Mouse (Mus musculus) retina, embryonic 14.5 days (tissue): ENCODE data around the gene Armh4.
"Not testable (repeated sequence)": the region's sequence is repeated elsewhere in the genome, so short reads cannot be mapped to it uniquely, and the experiment has no call there.

Experiments used
- DNase-seq: peaks from one replicate; pipeline ENCODE4 v3.0.0-alpha.2; 2015; ENCODE audit warnings: low spot score

Armh4 gene

GRCm38 (mm10) chr14:49782715-49783531 is at the start of gene Armh4:
TSS of gene Armh4 (minus strand) at chr14:49783383.
- DNase-seq = peak; percentile 88

- peak; percentile 27 for DNase-seq
Observed at GRCm38 (mm10) chr14:49829192-49830171, 46.3 kb upstream of the Armh4 start.

GRCm38 (mm10) chr14:49819721-49820440 is 36.7 kb upstream of the Armh4 start:
- DNase-seq = not testable (repeated sequence)

- not testable (repeated sequence) for DNase-seq
Observed at GRCm38 (mm10) chr14:49818713-49819208, 35.6 kb upstream of the Armh4 start.

- DNase-seq = not testable (repeated sequence)
Observed at GRCm38 (mm10) chr14:49812966-49813365, 29.8 kb upstream of the Armh4 start.

- not testable (repeated sequence) for DNase-seq
Observed at GRCm38 (mm10) chr14:49805051-49805450, 21.9 kb upstream of the Armh4 start.

- peak; percentile 75 for DNase-seq
Observed at GRCm38 (mm10) chr14:49801444-49801843, 18.3 kb upstream of the Armh4 start.

GRCm38 (mm10) chr14:49793948-49794347 is 10.8 kb upstream of the Armh4 start:
- DNase-seq = no peak

- DNase-seq = no peak
Observed at GRCm38 (mm10) chr14:49790542-49790941, 7.4 kb upstream of the Armh4 start.

GRCm38 (mm10) chr14:49785793-49786192 is 2.6 kb upstream of the Armh4 start:
- DNase-seq = peak; percentile 81

GRCm38 (mm10) chr14:49783866-49784265 is 683 bp upstream of the Armh4 start:
- DNase-seq = no peak

- no peak for DNase-seq
Observed at GRCm38 (mm10) chr14:49780416-49780815, 2.8 kb downstream of the Armh4 start.

GRCm38 (mm10) chr14:49777539-49777938 is 5.6 kb downstream of the Armh4 start:
- DNase-seq = not testable (repeated sequence)

- DNase-seq = no peak
Observed at GRCm38 (mm10) chr14:49771746-49772145, 11.4 kb downstream of the Armh4 start.

GRCm38 (mm10) chr14:49766601-49767000 is 16.6 kb downstream of the Armh4 start:
- DNase-seq = no peak

GRCm38 (mm10) chr14:49755845-49756244 is 27.3 kb downstream of the Armh4 start:
- no peak for DNase-seq

GRCm38 (mm10) chr14:49752614-49753013 is 30.6 kb downstream of the Armh4 start:
- DNase-seq = no peak

- DNase-seq = no peak
Observed at GRCm38 (mm10) chr14:49745874-49746273, 37.3 kb downstream of the Armh4 start.

- DNase-seq = no peak
Observed at GRCm38 (mm10) chr14:49743946-49744526, 39.1 kb downstream of the Armh4 start.

- DNase-seq = no peak
Observed at GRCm38 (mm10) chr14:49739328-49739727, 43.9 kb downstream of the Armh4 start.

GRCm38 (mm10) chr14:49738441-49739088 is 44.6 kb downstream of the Armh4 start:
- DNase-seq = peak; percentile 14
